Mouse (Mus musculus) heart, postnatal 0 days (tissue): ENCODE data around the gene Olfr1293-ps.

Experiments used
- CTCF ChIP-seq: IDR thresholded peaks from 2 replicates; pipeline ENCODE4 v1.5.1; 2016; ENCODE audit warnings: antibody characterized with exemption, control low read depth, low read depth
- EP300 ChIP-seq: IDR thresholded peaks from 2 replicates; pipeline ENCODE4 v1.6.1; 2016; ENCODE audit warnings: antibody characterized with exemption, low read depth

DNA sequence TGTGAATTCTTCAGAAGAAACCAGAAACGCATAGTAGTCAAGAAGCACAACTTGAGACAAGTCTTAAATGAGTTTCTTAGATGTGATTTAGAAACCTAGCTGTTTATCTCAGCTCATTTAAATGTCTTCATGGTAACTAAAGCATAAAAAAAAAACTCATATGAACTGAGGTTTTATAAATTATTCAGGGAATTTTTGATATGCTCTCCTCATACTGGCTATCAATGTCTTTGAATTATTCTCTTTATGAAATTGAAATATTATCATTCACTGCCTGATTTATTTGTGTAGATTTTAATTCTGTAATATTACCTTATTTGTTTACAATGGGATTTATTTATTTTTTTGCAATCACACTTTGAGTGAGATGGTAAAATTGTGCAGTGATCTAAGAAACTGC lies 44.5 kb upstream of the Olfr1293-ps start, which contains the start of gene Olfr1289:
- TF ChIP-seq CTCF (no peak), EP300 (no peak)
